Mouse (Mus musculus): ENCODE data around the gene Dtx1. TPM values are rescaled to one million over a fixed set of nuclear protein-coding genes. Genes with fewer than 3 reads are reported as not detected.

Dtx1 gene
- polyA plus RNA-seq, 1 experiment = 19.7 TPM

DNA sequence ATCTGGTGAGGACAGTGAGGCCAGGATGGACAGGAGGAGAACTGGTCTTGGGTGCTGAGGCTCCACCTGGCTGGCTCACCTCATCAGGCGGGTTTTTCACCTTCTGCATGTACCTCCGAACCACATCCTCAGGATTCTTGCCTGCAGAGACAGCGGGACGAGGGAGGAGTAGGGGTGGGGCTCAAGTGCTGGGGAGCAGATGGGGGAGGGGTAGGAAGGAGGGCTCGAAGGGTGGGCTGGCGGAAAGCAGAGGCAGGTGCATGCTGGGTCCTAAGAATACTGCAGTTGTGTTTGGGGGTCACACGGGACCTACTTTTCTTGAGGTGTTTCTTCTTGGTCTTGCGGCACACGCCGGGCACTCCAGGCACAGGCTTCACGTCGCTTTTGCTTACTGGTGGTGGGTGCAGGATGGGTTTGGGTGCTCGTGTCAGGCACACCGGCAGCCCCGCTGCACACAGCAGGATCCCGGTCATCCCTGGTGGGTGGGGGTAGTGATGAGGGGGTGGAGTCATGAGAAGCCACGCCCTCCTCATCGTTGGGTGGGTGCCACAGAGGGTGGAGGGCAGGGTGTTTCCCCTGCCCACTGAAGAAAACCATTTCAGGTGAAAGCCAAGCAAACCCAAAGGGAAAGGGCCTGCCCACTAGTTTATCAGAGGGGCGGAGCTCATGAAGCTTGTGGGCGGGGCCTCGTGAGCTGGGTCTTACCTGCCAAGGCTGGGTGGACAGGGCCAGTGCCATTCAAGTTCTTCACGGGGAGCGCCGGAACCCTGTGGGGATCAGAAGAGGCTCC, 28.6 kb downstream of the Dtx1 start:
- no peak for DNase-seq (ENCODE audit: low read depth, low spot score)
- 16% methylated on average over 24 of the region's 24 CpGs for whole genome bisulfite sequencing

DNA sequence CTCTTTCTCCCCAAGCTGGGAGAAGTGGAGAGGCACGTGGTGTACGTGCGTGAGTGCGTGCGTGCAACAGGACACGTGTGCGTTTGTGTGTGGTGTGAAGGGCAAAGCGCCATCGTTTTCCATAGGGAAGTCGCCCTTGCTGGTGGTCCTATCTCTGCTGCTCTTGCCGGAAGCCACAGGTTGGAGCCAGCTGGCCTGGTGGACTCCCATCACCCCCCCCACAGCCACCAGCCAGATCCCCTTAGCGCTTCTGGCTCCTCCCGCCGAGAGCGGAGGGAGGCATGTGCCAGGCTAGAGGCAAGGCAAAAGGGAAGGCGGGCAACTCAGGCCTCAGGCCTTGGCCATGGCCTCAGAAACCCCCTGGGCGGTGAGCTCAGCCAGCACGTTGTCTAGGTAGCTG, 30.8 kb downstream of the Dtx1 start:
- DNase-seq (ENCODE audit: low read depth, low spot score) = no peak

GRCm38 (mm10) chr5:120679676-120680555, 31.8 kb downstream of the Dtx1 start:
- 4% methylated on average over 24 of the region's 24 CpGs for WGBS
- DNase-seq (ENCODE audit: low read depth, low spot score) = no peak

More for the DNA sequence above, 30.8 kb downstream of the Dtx1 start:
- WGBS = 90% methylated on average over 18 of the region's 18 CpGs

- 21% methylated on average over 2 of the region's 2 CpGs for WGBS
- no peak for DNase-seq (ENCODE audit: low read depth, low spot score)
Measured at GRCm38 (mm10) chr5:120677516-120677915, 34.2 kb downstream of the Dtx1 start.

DNA sequence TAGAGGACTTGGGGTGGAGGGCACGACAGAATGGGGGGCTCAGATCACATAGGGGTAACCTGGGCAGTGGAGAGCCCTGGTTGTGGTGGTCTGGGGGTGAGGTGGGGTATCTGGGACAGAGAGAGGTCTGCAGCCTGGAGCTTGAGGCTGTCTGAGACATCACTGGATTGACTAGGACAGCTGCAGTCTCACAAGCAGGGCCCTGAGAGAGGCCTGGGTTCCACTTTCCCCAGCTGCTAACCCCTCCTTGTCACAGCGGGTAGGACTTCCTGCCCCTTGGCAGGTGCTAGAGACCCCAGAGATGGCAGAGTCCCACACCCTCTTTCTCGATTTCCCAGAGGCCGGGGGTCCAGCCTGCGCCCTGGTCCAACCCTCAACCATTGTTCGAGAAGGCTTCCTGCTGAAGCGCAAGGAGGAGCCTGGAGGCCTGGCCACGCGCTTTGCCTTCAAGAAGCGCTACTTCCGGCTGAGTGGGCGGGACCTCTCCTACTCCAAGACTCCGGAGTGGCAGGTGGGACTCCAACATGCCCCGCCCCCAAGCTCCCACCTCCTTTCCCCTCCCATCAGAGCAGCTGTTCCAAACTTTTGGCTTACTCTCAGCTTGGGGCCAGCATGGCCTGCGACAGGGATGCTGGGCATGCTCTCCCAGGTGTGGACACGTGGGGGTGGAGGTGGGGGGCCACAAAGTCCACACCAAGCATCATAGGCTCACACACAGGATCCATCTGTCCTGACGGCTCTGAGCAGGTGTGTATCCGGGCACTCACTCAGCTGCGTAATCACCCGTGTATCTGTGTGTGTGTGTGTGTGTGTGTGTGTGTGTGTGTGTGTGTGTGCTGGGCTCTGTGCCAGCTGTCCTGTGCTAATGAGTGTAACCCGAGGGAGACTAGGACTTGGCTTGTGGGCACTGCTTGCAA, 37.2 kb downstream of the Dtx1 start:
- DNase-seq (ENCODE audit: low read depth, low spot score) = no peak
- 22% methylated on average over 21 of the region's 21 CpGs for WGBS

DNA sequence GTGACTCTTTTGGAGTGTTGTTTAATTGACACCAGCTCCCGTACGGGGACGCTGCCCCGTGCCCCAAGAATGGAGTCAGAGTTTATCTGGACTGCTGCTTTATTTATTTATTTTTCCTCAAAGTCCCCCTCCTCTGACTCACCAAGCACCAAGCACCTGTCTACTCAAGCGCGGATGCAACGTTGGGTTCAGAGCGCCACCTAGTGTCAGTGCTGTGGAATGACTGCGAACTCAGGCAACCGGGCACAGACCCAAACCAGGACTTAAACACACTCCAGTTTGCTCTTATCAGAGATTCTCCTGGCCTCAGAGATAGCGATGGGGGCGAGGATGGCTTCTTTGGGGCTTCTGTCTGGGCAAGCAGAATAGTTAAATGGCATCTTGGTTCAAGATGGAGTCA, 38.1 kb downstream of the Dtx1 start:
- WGBS = 5% methylated on average over 12 of the region's 12 CpGs
- DNase-seq (ENCODE audit: low read depth, low spot score) = peak; percentile 32

DNA sequence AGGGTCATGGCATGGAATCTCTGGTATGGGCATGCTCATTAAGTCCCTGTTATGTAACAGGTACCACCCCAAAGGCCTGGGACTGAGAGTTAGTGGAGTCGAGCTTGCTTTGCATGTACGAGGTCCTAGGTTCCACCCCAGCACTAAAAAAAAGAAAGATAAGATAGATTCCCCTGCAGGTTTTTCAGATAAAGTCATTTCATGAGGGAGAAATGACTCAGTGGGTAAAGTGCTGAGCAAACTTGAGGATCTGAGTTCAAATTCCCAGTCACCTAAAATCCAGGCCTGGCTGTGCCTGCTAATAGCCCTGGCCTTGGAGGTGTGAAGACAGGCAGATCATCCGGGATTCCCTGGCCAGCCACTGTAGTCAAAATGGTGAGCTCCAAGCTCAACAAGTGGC, 39.9 kb downstream of the Dtx1 start:
- DNase-seq (ENCODE audit: low read depth, low spot score) = no peak
- WGBS = 84% methylated on average over 3 of the region's 3 CpGs

- WGBS = 79% methylated on average over 7 of the region's 7 CpGs
- no peak for DNase-seq (ENCODE audit: low read depth, low spot score)
Measured at GRCm38 (mm10) chr5:120670132-120670531, 41.6 kb downstream of the Dtx1 start.

- no peak for DNase-seq (ENCODE audit: low read depth, low spot score)
- 66% methylated on average over 7 of the region's 7 CpGs for WGBS
Measured at GRCm38 (mm10) chr5:120668761-120669160, 43.0 kb downstream of the Dtx1 start.

GRCm38 (mm10) chr5:120664888-120665287, 46.8 kb downstream of the Dtx1 start:
- no peak for DNase-seq (ENCODE audit: low read depth, low spot score)
- WGBS = 40% methylated on average over 2 of the region's 2 CpGs

DNA sequence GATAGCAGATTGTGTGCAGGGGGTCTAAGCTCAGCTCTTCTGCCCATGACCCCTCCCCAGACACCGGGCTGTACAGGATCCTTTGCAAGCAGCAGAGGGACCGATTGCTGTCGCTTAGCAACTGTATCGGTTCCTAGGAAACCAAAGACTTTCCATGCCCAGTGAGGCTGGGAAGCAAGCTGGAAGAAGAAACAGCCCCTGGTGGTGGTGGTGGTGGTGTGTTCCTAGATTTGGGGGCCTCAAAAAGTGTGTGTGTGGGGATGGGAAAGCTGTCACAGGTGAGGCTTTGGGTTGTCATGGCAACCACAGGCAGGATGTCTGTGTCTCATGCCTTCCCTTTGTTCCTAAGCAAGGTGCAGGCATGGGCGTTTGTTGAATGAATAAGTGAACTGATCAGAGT, 50.9 kb downstream of the Dtx1 start:
- 56% methylated on average over 5 of the region's 5 CpGs for WGBS
- DNase-seq (ENCODE audit: low read depth, low spot score) = no peak

DNA sequence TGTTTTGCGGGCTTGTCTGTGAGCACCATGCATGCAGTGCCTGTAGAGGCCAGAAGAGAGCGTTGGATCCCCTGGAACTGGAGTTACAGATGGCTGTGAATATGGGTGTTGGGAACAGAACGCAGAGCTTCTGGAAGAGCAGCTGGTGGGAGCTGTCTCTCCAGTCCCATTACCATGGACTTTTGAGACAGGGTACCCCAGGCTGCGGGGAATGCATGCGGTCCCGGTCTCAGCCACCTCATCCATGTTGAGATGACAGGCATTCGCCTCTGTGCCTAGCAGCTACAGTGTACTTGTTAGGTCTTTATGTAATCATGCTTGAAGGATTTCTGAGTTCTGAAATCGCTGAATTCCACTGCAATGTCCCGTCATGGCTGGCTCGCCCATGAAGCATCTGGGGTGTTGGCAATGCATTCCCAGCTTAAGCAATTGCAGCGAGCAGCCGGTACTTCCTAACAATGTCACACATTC, 55.4 kb downstream of the Dtx1 start:
- WGBS = 68% methylated on average over 12 of the region's 12 CpGs
- no peak for DNase-seq (ENCODE audit: low read depth, low spot score)

GRCm38 (mm10) chr5:120653873-120654272, 57.9 kb downstream of the Dtx1 start:
- DNase-seq (ENCODE audit: low read depth, low spot score) = no peak
- 90% methylated on average over 2 of the region's 2 CpGs for WGBS

DNA sequence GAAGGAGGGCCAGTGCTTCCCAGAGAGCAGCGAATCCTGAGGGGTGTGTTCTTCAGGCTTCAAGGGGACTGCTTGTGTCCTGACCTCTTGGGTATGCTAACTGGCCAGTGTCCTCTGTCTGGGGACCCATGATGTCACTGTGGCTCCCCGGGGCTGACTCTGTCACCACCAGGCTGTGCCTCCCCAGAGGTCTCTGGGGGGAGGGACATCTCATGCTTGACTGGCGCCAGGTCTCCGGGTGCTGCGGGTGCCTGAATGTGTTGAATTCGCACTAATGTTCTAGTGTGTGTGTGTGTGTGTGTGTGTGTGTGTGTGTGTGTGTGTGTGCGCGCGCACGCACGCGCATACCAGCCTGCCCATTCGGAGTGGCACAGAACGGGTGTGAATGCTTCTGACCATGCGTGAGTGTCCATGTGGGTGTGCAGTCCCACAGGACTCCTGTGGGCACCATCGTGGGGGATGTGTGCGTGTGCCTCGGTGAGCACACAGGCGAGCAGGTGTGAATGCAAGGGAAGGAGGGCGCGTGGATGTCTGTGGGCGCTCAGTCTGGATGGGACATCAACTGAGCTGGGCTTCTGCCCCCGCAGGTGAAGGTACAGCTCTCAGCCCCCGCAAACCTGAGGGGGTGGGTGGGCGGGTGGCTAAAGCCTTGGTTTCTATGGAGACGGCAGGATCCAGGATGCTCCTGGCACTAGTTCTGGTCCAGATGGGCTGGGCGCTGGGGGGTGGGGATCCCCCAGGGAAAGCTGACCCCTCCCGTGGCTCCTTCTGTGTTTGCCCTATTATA, 58.6 kb downstream of the Dtx1 start:
- WGBS = 78% methylated on average over 28 of the region's 28 CpGs
- DNase-seq (ENCODE audit: low read depth, low spot score) = no peak

DNA sequence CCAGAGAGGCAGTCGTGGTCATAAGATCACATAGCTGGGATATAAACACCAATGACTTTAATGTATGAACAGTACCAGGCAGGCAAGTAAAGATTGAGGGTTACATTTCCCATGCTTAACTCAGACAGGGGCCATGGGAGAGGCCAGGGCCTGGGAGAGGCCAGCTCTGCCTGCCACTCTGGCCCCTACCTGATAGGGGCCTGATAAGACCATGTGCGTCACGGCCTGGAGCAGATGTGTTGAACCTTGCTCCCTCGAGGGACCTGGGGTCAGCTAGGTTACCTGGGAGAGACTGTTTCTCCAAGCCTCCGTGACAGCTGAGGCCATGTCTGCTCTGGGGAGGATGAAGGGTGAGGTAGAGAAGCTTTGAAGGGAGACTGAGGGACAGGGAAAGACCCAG, 60.5 kb downstream of the Dtx1 start:
- WGBS = 49% methylated on average over 5 of the region's 5 CpGs
- DNase-seq (ENCODE audit: low read depth, low spot score) = no peak

DNA sequence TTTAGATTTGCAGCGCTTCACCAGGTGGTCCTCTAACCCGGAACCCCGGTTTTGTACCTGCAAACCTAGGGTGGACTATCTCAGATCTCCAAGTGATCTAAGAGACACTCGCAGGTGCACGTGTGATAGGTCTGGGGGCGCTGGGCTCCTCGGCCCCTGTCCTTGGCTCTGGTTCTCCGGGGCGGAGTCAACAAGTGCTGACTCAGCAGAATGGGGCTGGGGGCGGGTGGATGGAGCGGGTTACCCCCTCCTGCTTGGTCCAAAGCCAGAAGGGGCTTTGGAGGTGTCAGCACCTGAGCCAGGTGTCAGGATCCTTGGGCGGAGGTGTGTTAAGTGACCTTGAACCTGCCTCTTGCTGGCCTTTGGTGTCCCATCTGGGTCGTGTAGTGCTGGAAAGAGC, 61.8 kb downstream of the Dtx1 start:
- DNase-seq (ENCODE audit: low read depth, low spot score) = no peak
- WGBS = 24% methylated on average over 13 of the region's 13 CpGs

DNA sequence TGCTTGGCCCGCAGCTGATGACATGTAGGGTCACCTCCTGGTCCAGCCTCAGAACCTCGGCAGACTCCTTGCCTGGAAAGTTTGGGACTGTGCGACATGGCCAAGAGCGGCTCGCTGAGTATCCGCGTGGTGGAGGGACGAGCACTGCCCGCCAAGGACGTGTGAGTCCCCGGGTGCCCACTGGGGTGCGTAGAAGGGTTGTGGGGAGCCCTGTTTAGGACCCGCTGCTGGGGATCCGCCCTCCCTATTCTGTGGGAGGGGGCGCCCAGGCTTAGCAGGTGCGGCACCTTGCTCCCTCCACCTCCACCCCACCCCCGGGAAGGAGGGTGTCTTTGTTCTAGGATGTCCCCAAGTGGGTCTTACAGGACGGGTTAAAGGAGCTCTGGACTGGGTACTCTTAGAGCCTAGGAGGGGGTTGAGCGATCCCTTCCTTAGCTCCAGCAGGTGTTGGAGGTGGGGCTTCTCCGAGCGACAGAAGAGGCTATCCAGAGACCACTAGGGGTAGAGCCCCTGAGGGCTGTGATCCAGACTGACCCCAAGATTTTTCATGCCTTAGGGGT, 62.3 kb downstream of the Dtx1 start:
- whole genome bisulfite sequencing = 3% methylated on average over 21 of the region's 21 CpGs

GRCm38 (mm10) chr5:120648569-120649373, 63.0 kb downstream of the Dtx1 start, which contains the start of gene Rasal1:
Gene Rasal1 (plus strand): TSS chr5:120648812.
- DNase-seq (ENCODE audit: low read depth, low spot score) = no peak
- WGBS = 1% methylated on average over 53 of the region's 53 CpGs

More for the DNA sequence above, 62.3 kb downstream of the Dtx1 start:
- no peak for DNase-seq (ENCODE audit: low read depth, low spot score)

Data from large intestine, adult 2 months (tissue).